Mouse (Mus musculus) thymus, postnatal 4 days (tissue): ENCODE measurements at regions not wholly inside any gene's neighbourhood (a gene's known extent, or its start where the extent isn't known, plus 50 kb on each side); places are given as distances from the start of the nearest gene placed in this dataset.

Experiments
- DNase-seq: peaks from one replicate; pipeline ENCODE4 v3.0.0; 2021

DNA sequence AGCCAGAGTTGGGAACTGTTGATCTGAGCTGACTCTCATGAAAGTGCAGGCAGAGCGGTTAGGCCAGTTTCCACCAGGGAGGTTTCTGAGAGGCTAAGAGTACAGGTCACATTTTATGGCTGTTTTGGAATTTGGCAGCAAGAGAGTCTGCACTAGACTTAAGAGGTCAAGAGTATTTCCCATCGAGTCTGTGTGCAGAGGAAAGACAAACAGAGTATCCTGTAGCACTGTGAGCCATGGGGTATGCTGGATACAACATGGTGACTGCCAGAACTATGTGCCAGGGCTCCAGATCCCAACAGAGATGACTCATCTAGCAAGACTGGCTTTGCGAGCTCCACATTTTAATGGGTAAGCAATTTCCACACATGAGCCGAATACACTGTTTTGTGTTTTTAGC, 146.0 kb upstream of the Mpped2 start:
- no peak for DNase-seq

DNA sequence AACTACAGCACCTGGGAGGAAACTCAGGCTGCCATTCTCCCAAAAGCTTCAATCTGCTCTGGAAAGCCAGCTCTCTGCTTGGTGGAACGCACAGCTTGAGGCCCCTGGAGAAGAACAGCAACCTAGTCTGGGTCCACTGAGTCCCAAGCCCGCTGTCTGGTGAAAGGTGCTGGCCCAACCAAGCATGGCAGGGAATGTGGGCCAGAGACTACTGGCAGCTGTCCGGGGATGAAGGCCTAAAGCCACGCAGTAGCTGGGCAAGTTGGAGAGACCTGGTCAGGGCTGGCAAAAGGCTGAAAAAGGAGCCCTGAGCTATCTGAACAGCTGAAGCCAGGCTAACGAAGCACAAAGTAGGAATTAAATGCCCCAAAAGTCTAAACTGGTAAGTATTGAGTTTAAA, 139.4 kb upstream of the Mpped2 start:
- no peak for DNase-seq

- DNase-seq, result no peak
These were observed 131.4 kb upstream of the Mpped2 start for GRCm38 (mm10) chr2:106561571-106562090.

DNA sequence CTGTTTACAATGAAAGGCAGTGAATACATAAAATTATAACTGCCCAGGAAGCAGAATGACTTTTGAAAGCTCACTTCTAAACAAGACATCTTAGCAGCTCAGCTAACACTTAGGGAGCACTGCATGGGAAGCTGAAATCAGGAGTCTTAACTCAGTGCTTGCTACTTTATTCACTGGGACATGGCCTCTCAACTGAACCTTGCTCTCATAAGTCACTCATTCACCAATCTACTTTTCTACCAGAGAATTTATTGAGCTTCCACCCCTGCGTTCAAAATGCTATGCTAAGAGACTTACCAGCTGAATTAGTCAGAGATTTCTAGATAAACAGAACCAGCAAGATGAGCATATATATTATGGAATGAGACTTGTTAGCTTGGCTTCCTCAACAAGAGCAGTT, 122.8 kb upstream of the Mpped2 start:
- DNase-seq, result no peak

- DNase-seq, result no peak
These were observed 121.7 kb upstream of the Mpped2 start for GRCm38 (mm10) chr2:106571346-106571745.

GRCm38 (mm10) chr2:106571913-106572312, 121.2 kb upstream of the Mpped2 start:
- no peak for DNase-seq

- no peak for DNase-seq
These were observed 116.2 kb upstream of the Mpped2 start for GRCm38 (mm10) chr2:106576746-106577323.

GRCm38 (mm10) chr2:106578062-106578461, 115.0 kb upstream of the Mpped2 start:
- DNase-seq, result no peak

DNA sequence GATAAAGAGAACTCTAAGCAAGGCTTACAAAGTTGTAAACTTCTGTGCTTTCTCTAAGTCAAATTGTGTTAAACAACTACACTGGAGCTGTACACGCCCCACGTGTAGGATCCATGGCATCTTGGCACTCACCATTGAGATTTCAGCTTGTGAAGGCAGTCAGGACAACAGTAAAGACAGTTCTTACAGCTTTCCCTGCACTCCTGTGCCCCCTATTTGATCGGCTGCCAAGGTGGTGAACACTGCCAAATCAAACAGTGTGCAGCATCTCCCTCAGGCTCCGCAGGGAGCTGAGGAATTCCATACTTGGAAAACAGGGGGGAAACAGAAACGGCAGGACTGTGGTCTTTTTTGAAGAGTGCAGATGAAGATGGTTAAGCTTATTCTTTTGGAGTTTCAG, 112.4 kb upstream of the Mpped2 start:
- no peak for DNase-seq

DNA sequence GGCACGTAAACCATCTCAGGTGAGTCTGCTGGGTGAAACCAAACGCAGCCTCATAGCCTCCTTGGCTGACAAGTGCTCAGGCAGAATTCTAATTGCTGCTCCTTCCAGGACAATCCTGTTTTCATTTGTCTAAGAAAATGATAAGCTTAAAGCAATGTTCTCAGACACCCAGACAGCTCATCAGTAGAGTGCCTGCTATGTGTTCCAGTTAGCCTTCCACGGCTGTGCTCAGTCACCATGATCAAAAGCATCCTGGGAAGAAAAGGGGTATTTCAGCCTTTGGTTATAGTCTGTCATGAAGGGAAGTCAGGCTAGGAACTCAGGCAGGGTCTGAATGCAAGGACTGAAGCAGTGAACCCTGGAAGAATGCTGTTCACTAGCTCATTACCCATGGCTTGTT, 71.8 kb upstream of the Mpped2 start:
- DNase-seq, result no peak

GRCm38 (mm10) chr2:106622326-106622725, 70.7 kb upstream of the Mpped2 start:
- DNase-seq, result no peak

- DNase-seq, result no peak
These were observed 69.4 kb upstream of the Mpped2 start for GRCm38 (mm10) chr2:106623680-106624079.

- no peak for DNase-seq
These were observed 61.1 kb upstream of the Mpped2 start for GRCm38 (mm10) chr2:106631986-106632385.
